Mouse (Mus musculus) bone marrow macrophage, adult 2 months (primary cell): ENCODE data around the gene Nlrp2.

Experiments
- CTCF ChIP-seq: IDR thresholded peaks from 2 replicates; pipeline ENCODE4 v1.5.1; 2012; ENCODE audit warnings: low read depth, mild to moderate bottlenecking, low read length, moderate library complexity
- POLR2A ChIP-seq: IDR thresholded peaks from 2 replicates; pipeline ENCODE4 v1.6.1; 2012; ENCODE audit warnings: mild to moderate bottlenecking, low read depth, low read length, borderline replicate concordance

- no peak for TF ChIP-seq CTCF
- no peak for TF ChIP-seq POLR2A
Observed at GRCm38 (mm10) chr7:5288281-5288680, 62.6 kb downstream of the Nlrp2 start.
